Mouse (Mus musculus): ENCODE results near the gene Lamb3. TPM values are rescaled to one million over a fixed set of nuclear protein-coding genes. Genes with fewer than 3 reads are reported as not detected.

The Lamb3 gene
- polyA plus RNA-seq (2021): 0.17 TPM

GRCm38 (mm10) chr1:193207503-193207902 lies at the start of gene Lamb3:
Gene Lamb3, plus strand, starts transcription at chr1:193207699.
- ChIA-PET CTCF (interaction anchor here (1.0 to 1.3 kb wide), 2 partner anchors 18 to 173 kb away, joined by 3 to 4 read pairs; no protein-coding TSS in a partner anchor), POLR2A (no interaction called here)
- no peak for DNase-seq (ENCODE audit: low read depth, low spot score)
- no peaks in the 10 kb centered on the region for H3K27me3 ChIP-seq
- ATAC-seq: no peak
- in situ Hi-C loops (cut with MboI; ENCODE audit: low pct_unique_long_range_greater_than_20kb): loop anchor here (5.0 to 10.0 kb wide), 2 partner anchors 115 to 203 kb away; no protein-coding TSS in a partner anchor
- TF ChIP-seq CTCF (IDR thresholded peaks at IDR 0.05): no peak

GRCm38 (mm10) chr1:193159163-193159562 lies 48.3 kb upstream of the Lamb3 start:
- ATAC-seq (no peak), DNase-seq (ENCODE audit: low read depth, low spot score) (no peak)
- H3K27me3 ChIP-seq: no peaks in the 10 kb centered on the region
- POLR2A ChIA-PET: no interaction called here
- in situ Hi-C loops (cut with MboI; ENCODE audit: low pct_unique_long_range_greater_than_20kb): no loop called here
- TF ChIP-seq CTCF (IDR thresholded peaks at IDR 0.05): no peak
- CTCF ChIA-PET: interaction anchor here (1.5 to 1.8 kb wide), 2 partner anchors 10 to 11 kb away, joined by 4 to 5 read pairs; no protein-coding TSS in a partner anchor

- TF ChIP-seq CTCF (IDR thresholded peaks at IDR 0.05): no peak
- no peak for ATAC-seq
- POLR2A ChIA-PET: no interaction called here
- DNase-seq (ENCODE audit: low read depth, low spot score): no peak
- CTCF ChIA-PET: interaction anchor here (1.6 to 1.8 kb wide), 2 partner anchors 10 to 16 kb away, joined by 3 to 4 read pairs; no protein-coding TSS in a partner anchor
- in situ Hi-C loops (cut with MboI; ENCODE audit: low pct_unique_long_range_greater_than_20kb): no loop called here
- H3K27me3 ChIP-seq: no peaks in the 10 kb centered on the region
These were observed 47.9 kb upstream of the Lamb3 start for GRCm38 (mm10) chr1:193159613-193160012.

- POLR2A ChIA-PET: interaction anchor here (1.0 kb wide), 1 partner anchor 123 kb away, joined by 3 read pairs; no protein-coding TSS in a partner anchor
- CTCF ChIA-PET: interaction anchor here (1.3 to 1.8 kb wide), 3 partner anchors 11 to 30 kb away, joined by 3 to 5 read pairs (median 4); partner anchors contain the start of gene Diexf
- no peak for ATAC-seq
- in situ Hi-C loops (cut with MboI; ENCODE audit: low pct_unique_long_range_greater_than_20kb): no loop called here
- no peaks in the 10 kb centered on the region for H3K27me3 ChIP-seq
- no peak for TF ChIP-seq CTCF (IDR thresholded peaks at IDR 0.05)
- no peak for DNase-seq (ENCODE audit: low read depth, low spot score)
These were observed 47.0 kb upstream of the Lamb3 start for GRCm38 (mm10) chr1:193160317-193161032.

DNA sequence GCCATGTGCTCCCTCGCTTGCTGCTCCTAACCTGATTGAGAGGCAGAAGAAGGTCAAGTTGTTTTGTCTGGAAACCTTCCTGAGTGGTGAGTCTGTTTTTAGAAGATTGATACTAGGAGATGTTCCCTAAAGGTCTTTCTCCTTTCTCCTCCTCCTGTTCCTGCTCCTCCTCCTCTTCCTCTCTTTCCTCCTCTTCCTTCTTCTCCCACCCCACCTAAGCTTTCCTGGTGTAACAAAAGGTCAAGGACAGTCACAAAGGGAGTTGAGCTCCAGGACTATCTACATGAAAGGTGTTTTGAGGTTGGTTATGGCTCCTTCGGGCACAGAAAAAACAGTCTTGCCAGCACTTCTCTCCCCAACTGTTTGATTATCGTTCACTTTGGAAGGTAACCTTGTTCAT lies 39.8 kb upstream of the Lamb3 start, which contains the start of gene A130010J15Rik:
A130010J15Rik (plus strand) TSS at position 301 of the 400 bp plus-strand sequence.
- CTCF ChIA-PET: interaction anchor here (2.4 kb wide), 1 partner anchor 38 kb away, joined by 7 read pairs; the partner anchor contains the start of gene Diexf
- DNase-seq (ENCODE audit: low read depth, low spot score) (no peak), ATAC-seq (no peak)
- POLR2A ChIA-PET: no interaction called here
- H3K27me3 ChIP-seq: no peaks in the 10 kb centered on the region
- in situ Hi-C loops (cut with MboI; ENCODE audit: low pct_unique_long_range_greater_than_20kb): no loop called here
- TF ChIP-seq CTCF (IDR thresholded peaks at IDR 0.05): no peak

DNA sequence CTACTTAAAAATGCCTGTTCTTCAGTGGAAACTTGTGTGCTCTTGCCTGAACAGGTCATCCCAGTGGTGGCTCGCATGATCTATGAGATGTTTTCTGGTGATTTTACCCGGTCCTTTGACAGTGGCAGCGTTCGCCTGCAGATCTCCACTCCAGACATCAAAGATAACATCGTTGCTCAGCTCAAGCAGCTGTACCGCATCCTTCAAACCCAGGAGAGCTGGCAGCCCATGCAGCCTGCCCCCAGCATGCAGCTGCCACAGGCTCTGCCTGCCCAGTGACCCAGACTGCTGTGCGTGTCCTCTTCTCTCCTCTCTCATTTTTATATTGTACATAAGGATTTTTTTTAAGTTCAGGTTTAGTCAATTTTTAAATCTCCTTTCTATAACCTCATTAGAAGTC lies 38.3 kb upstream of the Lamb3 start:
- ChIA-PET CTCF (interaction anchor here (0.9 to 2.4 kb wide), 3 partner anchors 11 to 42 kb away, joined by 3 to 7 read pairs (median 3); partner anchors contain the start of gene Diexf), POLR2A (no interaction called here)
- TF ChIP-seq CTCF (IDR thresholded peaks at IDR 0.05): no peak
- no peaks in the 10 kb centered on the region for H3K27me3 ChIP-seq
- in situ Hi-C loops (cut with MboI; ENCODE audit: low pct_unique_long_range_greater_than_20kb): no loop called here
- no peak for ATAC-seq
- no peak for DNase-seq (ENCODE audit: low read depth, low spot score)

- H3K27me3 ChIP-seq: no peaks in the 10 kb centered on the region
- DNase-seq (ENCODE audit: low read depth, low spot score) (no peak), ATAC-seq (no peak)
- in situ Hi-C loops (cut with MboI; ENCODE audit: low pct_unique_long_range_greater_than_20kb): no loop called here
- no peak for TF ChIP-seq CTCF (IDR thresholded peaks at IDR 0.05)
- ChIA-PET CTCF (interaction anchor here (0.9 kb wide), 1 partner anchor 43 kb away, joined by 3 read pairs; no protein-coding TSS in a partner anchor), POLR2A (no interaction called here)
These were observed 37.6 kb upstream of the Lamb3 start for GRCm38 (mm10) chr1:193169856-193170255.

DNA sequence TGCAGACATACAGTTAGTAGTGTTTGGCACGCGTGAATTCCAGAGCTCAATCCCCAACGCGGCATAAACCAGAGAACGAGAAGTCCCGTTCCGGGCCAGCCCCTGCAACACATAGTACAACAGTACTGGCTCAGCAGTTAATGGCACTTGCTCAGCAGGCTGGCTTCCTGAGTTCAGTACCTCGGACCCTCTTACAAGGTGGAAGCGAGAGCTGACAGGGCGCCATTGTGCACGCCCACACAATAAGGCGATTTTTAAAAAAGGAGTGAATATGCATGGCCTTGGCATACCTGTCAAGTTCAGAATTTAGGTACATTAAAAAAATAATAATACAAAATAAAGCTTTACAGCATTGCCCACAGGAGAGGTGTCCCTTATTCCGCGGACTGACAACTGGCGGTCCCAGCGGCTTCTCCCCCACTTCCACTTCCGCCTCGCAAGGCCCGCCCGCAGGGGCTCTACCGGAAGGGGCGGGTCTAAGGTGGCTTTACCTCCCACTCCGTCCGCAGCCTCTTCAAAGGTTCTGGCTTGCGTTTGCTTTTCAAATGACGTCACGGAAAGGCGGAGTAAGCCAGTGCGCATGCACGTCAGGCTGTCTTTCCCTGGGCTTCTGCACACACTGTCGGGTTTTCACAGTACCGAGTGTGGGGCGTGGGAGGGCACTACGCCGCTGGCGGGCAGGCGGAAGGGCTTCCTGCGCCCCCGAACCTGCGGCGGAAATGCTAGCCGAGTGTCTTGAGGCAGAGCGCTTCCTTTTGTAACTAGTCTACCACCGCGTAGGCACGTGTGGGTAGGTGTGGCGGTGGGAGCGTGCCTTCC lies 34.3 kb upstream of the Lamb3 start:
- ATAC-seq (peak; percentile 92), DNase-seq (ENCODE audit: low read depth, low spot score) (peak; percentile 91)
- H3K27me3 ChIP-seq: no peaks in the 10 kb centered on the region
- CTCF ChIA-PET: interaction anchor here (1.3 to 1.8 kb wide), 2 partner anchors 42 to 43 kb away, joined by 4 read pairs; partner anchors contain the start of gene Diexf
- no peak for TF ChIP-seq CTCF (IDR thresholded peaks at IDR 0.05)
- POLR2A ChIA-PET: interaction anchor here (0.5 to 1.8 kb wide), 3 partner anchors 9 to 432 kb away, joined by 3 to 5 read pairs (median 4); partner anchors contain the start of gene Diexf
- in situ Hi-C loops (cut with MboI; ENCODE audit: low pct_unique_long_range_greater_than_20kb): no loop called here

DNA sequence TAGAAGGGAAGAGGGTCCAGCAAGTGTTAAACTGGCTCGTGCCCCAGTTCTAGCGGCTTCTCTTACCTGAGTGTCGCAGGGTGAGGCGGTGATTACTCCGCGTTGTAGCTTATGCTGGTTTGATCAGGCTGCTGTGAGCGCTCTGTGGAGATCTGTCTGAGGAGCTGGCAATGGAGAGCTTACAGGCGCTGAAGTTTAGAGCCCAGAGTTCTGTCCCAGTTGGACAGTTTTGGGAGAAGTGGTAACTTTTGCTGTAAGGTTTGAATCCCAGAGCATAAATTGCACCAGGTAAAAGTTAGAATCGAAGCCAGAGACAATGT lies 33.7 kb upstream of the Lamb3 start:
- ChIA-PET CTCF (interaction anchor here (1.3 kb wide), 1 partner anchor 44 kb away, joined by 4 read pairs; the partner anchor contains the start of gene Diexf), POLR2A (interaction anchor here (0.6 to 1.1 kb wide), 2 partner anchors 44 to 433 kb away, joined by 4 to 6 read pairs; partner anchors contain the start of gene Diexf)
- DNase-seq (ENCODE audit: low read depth, low spot score) (no peak), ATAC-seq (no peak)
- in situ Hi-C loops (cut with MboI; ENCODE audit: low pct_unique_long_range_greater_than_20kb): no loop called here
- no peaks in the 10 kb centered on the region for H3K27me3 ChIP-seq
- TF ChIP-seq CTCF (IDR thresholded peaks at IDR 0.05): no peak

- no peak for TF ChIP-seq CTCF (IDR thresholded peaks at IDR 0.05)
These were observed 33.3 kb upstream of the Lamb3 start for GRCm38 (mm10) chr1:193174143-193174733.

More at GRCm38 (mm10) chr1:193174143-193174733, 33.3 kb upstream of the Lamb3 start:
- in situ Hi-C loops (cut with MboI; ENCODE audit: low pct_unique_long_range_greater_than_20kb): no loop called here
- CTCF ChIA-PET: no interaction called here
- no peak for DNase-seq (ENCODE audit: low read depth, low spot score)
- no peaks in the 10 kb centered on the region for H3K27me3 ChIP-seq
- ATAC-seq: no peak
- POLR2A ChIA-PET: interaction anchor here (1.1 kb wide), 1 partner anchor 44 kb away, joined by 6 read pairs; the partner anchor contains the start of gene Diexf

Measured in Patski (cell line).